Mouse (Mus musculus) adrenal gland, postnatal 36 days (tissue): ENCODE measurements around the gene Nedd9. TPM values are rescaled to one million over a fixed set of nuclear protein-coding genes. Genes with fewer than 3 reads are reported as not detected.

Experiments
- DNase-seq, 2 experiments: peaks; one replicate each; pipeline ENCODE4 v3.0.0; 2021; ENCODE audit warnings: mixed read lengths in 1 of 2
- long read RNA-seq, 2 experiments: library from polyadenylated mRNA; stranded (forward); transcript quantifications; one replicate each; pipeline ENCODE4 v2.0.0; 2021; ENCODE audit warnings: borderline sequencing depth in 2 of 2
- total RNA-seq, 2 experiments: library from RNA; stranded (reverse); gene quantifications; 2 replicates each; pipeline ENCODE4 v1.2.3; 2021

The Nedd9 gene
- total RNA-seq: 10 to 100 TPM; 18.0 to 21.5 TPM
- long read RNA-seq, experiment 1, partial matches to known transcripts: 2 of 2 reads
- long read RNA-seq, experiment 1, other reads (novel, unspliced or antisense): 0 of 2 reads
- long read RNA-seq, experiment 2, full-length matches to known transcripts: 1 of 1 reads
- long read RNA-seq, experiment 2, partial matches to known transcripts: 0 of 1 reads
- long read RNA-seq, experiment 2, other reads (novel, unspliced or antisense): 0 of 1 reads

DNA sequence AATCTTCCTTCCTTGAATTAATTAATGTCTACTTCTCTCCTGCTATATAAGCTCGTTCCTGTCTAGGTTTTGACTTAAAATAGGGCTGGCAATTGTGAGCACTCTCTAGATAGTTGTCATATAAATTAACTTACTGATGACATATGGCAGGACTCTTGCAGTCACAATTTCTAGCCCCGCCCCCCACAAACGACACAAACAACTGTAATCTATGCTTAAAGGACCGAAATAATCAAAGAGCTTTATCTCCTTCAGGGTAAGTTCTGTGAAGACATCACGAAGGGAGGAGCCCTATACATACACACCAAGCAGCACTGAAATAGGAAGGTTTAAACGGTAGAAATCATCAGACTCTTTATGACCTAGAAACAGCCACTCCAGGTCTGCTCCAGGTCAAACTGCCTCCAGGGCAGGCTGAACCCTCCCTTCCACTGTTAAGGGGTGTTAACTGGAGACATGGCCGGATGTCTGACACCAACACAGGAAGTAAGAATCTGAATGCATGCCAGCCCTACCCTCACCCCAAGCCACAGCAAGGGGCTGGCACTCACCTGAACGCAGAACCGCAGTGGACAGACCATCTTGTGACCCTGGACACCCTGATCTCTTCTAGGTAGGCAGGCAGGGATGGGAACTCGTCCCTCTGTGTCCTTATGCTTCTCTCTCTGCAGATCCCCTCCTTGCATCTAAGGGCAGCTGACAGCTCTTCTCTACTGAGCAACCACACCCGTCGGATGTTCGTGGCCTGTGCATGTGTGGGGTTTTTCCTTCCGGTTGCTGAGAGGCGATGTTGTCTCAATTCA, at the start of gene Nedd9:
Gene Nedd9, minus strand, starts transcription at position 757 of the 803 bp plus-strand sequence.
- peak; percentile 45 to 50 for DNase-seq

DNA sequence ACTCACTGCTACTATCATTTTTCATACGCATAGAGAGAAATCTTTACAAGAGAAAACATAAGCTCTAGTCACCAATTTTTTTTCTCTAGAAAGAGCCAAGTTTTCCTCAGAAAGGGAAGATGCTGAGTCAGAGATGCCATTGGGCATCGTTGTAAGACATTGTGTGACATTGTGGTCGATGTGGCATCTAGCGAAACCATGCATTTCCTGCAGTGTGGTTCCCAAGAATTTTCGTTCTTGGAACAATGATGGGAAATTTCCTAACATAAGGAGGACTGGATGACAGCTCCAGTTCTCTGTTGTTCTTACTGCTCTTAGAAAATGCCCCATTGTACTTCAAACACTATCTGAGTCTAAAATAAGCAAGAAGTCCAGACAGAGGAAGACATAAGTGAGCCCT, 45.5 kb upstream of the Nedd9 start:
- no peak for DNase-seq

DNA sequence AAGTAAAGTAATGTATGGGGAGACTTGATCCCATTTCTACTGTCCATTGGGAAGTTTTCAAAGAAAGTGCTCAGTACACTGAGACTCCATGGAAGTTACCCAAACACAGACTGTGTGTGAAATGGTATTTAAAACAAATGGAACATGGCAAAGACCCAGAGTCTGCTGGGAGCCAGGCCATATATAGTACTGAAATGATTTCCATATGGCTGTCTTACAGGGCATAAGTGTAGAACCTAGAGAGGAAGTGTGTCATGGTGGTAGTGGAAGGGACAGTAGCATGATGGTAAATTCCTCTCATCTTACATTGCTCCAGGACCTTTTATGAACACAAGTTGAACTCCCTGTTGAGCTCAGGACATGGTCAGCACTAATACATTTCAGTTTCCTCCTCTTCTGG, 43.2 kb upstream of the Nedd9 start:
- DNase-seq: no peak

DNA sequence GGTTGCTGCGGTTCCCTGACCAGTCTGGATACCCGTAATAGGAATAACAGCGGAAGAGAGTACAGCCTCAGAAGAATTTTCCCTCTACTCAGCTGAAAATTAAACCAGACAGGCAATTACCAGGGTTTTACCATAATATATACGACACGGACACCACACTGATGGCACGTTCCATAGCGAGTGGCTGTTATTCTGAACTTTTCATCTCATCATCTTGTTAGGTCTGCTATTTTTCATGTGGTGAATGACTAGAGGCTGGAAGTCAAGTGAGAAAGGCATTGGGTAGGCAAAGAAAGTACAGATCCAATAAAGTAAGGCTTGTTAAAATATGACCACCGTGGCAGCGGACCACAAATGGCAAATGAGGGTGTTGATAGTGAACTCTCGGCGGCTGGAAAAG, 37.0 kb upstream of the Nedd9 start:
- DNase-seq: no peak

DNA sequence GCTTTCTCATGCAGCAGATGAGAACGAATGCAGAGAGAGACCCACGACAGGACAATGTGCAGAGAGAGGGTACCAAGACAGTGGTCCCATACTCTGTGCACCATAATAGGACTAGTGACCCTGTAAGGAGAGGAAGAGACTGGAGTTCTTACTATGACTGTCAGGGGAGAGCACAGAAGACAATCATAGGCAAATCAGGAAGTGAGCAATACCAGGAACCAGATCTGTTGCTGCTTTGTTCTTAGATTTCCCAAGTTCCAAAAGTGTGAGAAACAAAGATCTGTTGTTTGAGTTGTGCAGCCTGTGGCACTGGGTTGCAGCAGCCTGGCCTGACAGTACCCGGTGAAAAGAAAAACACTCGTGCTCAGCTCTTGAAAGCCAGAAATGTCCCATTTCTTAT, 34.1 kb upstream of the Nedd9 start:
- DNase-seq: no peak

DNA sequence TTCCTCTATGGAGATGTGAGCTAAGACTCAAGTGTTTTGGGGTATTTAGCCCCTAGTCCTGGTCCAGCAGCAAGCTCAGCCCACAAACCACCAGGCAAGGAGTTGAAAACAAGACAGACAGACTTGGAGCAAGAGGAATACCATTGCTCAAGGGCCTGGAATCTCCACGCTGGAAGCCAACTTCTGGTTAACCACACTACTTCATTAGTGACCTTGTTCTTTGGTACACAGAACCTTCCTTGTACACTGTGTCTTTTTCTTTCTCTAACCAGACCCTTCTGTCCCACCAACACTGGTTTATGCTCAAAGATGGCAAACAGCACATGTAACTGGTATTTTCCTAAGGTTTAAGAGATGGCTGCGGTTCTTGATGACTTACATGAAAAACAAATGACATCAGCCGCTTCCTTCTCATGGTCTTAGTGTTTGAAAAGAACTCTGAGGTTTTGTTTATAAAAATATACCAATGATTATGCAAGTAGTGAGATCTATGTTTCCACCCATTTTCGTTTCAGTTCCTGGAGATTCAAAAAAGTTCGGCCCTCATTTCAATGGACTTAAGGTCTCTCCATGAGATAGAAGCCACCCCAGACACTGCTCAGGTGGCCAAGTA, 33.5 kb upstream of the Nedd9 start:
- DNase-seq: peak in 1 of 2 experiments; percentile 10

DNA sequence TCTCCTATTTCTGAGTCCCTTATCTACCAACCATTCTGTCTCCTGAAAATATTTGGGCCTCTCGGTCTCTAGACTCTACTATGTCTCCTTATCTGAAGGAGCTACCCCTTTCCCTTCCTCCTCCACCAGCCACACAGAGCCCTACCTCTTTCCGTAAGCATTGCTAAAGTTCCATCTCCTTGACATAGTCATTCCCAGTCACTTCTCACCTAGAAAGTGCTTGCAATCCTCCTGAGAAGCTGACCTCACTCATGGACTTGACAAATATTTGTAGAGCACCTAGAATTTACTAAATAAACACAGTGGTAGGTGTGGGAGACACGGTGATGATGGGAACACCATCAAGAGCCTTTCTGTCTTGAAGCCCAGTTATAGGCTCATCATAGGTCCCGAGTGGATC, 32.6 kb upstream of the Nedd9 start:
- no peak for DNase-seq

DNA sequence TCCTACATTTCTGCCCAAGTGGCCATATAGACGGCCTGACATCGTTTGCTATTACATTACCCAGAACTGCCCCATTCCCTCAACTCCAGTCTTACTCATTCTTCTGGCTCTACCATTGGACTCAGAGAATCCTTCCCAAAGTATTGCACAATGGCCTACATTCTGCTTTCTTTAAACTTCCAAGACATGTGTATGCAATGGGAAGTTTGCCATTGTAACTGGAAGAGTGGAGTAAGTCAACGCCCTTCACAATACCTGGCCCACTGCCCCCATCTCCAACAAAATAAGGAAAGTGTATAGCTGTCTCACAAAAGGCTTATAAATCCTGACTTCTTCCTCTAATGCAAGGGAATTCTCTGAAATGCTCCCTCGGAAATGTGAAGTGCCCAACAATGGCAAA, 30.0 kb upstream of the Nedd9 start:
- no peak for DNase-seq

DNA sequence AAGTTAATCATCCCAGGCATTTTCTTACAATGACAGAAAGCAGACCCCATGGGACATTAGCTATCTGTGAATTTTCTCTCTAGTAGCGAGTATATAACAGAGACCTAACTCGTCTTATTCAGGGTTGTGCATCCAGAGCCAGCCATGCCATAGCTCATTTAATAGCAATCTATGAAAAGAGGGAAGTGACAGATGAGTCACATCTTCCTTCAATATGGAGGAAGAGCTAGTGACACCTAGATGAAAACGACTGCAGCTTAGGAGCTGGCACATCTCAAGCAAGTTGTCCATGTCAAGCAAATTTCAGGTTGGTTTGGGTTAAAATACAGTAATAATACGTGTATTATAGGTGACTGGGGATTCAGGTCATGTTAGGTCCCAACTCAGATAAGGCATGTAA, 28.6 kb upstream of the Nedd9 start:
- DNase-seq: no peak

DNA sequence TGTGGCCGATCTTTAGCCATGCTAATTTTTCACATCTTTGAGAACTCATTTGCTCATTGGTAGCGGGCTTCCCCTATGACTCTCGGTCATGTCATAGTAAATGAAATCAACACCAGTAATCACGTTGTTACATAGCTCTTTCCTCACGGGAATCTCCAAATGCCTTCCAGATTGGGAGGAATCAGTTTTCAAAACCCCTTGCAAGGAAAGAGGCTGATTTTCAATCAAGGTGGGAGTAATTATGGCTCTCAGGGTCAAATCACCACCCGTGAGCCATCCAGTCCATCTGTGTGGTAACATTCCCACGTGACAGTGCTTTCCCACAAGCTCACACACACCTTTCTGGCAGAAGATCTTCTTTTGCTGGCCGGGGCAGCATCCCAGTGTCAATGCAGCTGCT, 27.8 kb upstream of the Nedd9 start:
- DNase-seq: no peak

DNA sequence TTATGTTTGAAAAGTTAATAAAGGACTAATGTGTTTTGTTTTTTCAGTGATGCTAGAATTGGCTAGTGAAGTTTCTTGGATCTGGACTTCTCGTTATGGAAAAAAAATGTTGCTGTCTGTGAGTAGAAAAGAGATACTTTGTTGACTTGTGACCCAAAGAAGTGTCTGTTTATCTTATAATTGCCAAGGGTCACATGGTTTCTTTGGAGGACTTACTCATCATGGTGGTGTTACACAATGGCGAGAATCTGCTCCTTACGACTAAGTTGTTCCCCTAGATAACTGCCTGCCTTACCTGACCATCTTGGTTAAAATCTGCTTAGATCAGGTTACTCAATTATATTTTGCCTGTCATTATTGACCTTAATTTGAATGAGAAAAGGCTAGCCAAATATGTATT, 26.3 kb upstream of the Nedd9 start:
- no peak for DNase-seq

DNA sequence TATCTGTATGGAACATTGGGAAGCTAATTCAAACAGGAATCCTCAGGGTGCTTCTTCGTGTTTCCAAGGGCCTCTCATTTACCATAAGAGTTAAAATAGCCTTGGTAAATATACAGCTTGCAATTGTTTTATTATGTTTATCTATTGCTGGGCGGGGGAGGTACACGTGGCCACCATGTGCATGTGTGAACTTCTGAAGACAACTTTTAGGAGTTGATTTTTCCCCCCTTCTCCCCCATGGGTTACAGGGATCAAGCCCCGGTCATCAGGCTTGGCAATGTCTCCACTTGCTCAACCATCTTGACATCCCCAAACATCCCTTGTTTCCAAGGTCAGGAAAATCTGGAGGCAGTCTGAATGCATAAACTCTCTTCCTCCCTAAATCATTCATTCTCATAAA, 25.1 kb upstream of the Nedd9 start:
- DNase-seq: no peak

DNA sequence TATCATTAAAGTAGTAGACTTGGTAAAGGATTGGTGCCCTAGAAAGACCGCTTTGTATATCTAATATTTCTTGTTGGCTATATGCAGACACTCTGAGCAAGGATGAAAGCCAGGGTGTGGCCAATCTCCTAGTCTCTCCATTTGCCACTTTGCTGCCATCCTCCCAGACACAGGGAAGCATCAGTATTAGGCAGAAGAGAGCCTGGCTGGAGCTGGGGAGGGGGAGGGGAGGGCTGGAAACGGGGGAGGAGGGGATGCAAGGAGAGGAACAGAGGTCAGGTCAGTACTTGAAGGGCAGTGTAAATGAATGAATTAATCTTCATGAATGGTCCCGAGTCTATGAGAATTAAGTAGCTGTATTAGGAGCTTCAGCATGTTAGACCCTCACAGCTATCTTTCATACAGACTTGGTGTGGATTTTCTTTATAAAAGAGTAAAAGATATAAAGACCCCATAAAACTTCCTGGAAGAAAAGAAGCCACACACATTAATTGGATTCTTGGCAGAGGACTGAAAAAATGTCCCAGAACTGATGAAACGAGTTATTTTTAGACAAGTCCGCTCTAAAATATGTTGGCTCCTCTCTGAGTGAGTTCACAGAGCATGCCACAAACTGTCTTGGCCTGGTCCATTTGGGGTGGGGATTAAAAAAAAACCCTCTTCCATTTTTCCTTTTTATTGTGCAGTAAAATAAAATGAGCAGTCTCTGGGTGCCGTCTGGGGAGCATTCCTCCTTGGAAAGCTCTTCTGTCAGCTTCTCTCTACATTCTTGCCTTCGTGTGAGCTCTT, 23.7 kb upstream of the Nedd9 start:
- DNase-seq: peak in 1 of 2 experiments; percentile 7

DNA sequence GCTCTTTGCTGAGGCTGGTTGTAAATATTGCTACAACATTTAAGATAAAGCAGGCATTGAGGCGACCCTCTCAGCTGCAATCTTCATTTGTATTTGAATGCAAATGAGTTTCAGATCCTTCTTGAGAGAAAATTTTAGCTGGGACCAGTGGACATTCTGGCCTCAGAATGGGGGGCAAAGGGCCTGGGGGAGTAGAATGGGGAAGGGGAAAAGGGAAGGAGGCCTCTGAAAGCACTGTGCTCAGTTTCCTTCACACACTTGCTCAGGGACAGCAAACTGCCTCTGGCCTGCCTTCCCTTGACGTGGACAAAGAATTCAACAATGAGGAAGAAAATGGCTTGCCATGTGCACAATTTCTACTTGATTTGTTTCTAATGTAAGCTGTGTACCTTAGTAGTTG, 18.4 kb upstream of the Nedd9 start:
- DNase-seq: no peak

DNA sequence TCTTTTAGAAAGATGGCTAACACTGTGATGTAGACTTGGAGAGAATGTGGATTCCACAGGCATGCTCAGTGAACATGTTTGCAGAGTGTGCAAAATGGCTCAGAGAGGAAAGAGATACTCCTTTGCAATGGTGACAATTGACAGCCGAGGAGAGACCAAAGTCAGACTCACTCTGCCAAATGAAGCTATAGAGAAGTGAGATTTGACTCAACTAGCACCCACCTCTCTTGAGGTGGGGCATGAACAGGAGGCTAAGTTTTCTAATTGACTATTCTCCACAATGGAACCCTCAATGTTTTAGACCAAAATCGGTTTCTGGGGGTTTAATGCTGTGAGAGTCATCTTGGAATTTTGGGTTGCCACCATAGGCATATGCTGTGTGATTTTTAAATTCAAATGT, 17.8 kb upstream of the Nedd9 start:
- no peak for DNase-seq

DNA sequence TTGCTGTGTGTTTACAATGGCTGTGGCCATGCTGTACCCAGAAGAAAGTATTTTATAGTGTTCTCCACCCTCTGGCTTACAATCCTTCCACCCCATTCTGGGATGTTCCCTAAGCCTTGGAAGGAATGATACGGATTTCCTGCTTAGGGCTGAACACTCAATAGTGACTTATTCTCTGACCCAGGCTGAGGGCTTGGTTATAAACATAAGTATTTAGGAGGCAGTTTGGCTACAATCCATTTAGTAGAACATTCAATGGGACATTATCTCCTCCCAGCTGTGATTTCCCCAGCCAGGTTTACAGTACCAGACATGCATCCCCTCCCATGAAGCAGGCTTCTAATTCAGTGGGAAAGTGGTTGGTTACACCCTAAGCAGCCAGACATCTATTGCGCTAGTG, 17.3 kb upstream of the Nedd9 start:
- no peak for DNase-seq

DNA sequence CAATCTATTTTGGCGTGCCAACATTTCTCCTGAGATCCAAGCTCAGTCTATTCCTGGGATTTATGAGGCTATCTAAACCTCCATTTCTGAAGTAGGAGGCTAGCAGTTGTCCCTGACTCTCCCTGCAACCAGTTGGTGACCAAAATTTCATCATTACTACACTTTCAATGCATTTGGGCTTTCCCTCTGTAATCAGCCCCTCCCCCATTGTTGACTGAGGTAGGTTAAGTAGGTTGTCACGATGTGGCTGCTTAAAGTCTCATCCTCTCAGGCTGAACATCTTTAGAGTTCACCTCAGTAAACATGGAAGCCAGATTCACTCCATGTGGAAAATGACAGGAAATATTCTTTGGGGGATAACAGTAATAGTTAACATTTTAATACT, 15.7 kb upstream of the Nedd9 start:
- DNase-seq: no peak

DNA sequence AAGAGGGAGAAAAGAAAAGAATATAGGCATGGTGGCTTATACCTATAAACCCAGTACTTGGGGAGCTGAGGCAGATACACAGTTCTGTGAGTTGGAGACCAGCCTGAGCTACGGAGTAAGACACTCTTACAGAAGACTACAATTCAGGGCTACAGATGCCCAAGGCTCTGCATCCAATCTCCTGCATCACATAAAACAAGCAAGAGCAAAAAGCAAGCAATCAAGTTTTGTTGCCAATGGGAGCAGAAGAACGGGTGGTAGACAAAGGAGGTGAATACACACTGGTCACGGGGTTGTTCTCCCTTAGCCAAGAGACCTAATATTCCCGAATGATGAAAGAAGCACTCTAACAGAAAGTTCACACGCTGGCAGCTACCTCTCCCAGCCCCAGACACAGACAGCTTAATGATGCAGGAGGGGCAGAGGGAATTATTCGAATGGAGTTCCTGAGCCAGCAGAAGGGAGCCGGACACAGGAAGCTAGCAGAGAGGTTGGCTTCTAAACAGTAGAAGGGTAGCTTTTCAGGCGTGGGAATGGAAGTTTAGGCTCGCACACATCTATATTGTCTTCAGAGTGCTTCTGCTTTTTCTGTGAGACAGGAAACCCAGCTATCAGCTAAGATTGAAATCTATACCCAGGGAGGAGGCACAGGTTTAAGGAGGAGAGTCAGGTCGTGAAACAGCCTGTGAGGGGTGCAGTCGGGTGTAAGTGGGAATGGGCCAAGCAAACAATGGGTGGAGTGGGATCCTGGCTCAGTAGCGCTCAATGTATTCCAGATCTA, 15.2 kb upstream of the Nedd9 start:
- DNase-seq: no peak

DNA sequence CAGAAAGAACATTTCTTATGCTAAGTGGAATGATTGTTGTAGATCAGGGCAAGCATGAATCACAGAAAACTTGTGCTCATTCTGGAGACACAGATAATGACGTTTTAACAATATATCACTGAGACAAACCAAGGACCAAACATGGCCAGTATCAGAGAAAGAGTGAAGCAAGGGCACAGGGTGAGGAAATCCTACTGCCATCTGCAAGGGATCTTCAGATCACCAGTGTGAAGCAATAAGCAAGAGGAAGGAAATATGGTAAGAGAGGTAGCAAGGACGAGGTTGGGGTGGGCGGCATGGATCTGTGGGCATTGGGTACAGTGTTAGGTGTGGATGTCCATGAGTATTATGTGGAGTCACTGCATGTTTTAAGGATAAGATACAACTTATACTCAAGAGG, 13.6 kb upstream of the Nedd9 start:
- DNase-seq: peak; percentile 11 to 19

DNA sequence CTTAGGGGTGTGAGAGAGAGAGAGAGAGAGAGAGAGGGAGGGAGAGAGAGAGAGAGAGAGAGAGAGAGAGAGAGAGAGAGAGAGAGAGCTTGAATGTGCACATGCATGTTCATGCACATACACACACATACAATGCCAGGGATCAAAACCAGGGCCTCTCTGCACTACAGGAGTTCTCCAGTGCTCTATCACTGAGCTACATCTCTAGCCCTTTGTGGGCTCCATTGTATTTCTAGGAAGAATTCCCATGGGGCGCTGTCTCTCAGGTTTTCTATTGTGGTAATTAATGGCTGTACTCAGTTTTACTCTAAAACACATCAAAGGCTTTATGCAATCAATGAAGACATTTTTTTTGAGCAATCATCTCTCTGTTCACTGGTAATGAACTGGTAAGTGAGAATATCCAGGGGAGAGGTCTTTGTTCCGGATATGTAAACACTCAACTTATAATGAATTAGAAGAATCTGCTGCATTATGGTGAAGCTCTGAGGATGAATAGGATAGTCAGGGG, 11.5 kb upstream of the Nedd9 start:
- no peak for DNase-seq

DNA sequence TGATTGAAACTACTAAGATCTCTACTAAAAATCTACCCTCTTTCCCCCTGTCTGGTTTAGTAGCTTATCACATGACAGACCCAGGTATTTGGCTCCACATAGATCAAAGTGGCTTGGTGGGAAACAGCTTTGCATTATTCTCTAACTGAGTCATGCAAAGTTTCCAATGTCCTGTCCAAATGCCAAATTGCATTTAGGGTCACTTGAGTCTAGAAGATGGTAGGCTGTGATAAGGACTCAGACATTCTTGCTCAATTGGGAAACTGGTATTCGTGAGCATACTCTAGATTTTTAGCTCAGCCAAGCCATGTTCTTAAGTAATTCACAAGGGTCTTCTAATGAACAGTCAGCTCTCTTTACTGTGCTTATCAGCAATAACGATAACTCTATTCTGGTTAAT, 7.5 kb upstream of the Nedd9 start:
- no peak for DNase-seq
